In genomic region chr15:89528201-89528850, GRCm38 (mm10) we compare ENCODE assay signal across 22 mouse cellular contexts. TPM values are rescaled to one million over a fixed set of nuclear protein-coding genes. Genes with fewer than 3 reads are reported as not detected.
DNase-seq lines count a peak whose midpoint lies in the region; ATAC-seq and TF ChIP-seq lines count a peak whose summit lies in the region.
"Had no signal": no experiment of that assay in that cellular context is flagged by ENCODE, and none has a peak within 500 bp of the region (broad histone marks: within the 10 kb centered on the region; RNA-seq: fewer than 3 reads in every experiment).

No protein-coding gene starts in this region.

- intact Hi-C loops in heart, postnatal 10 days (cut with DNase I) = loop anchor here (5.0 kb wide), 1 partner anchor 151 kb away; the partner anchor contains the start of genes Odf3b and Tymp

- H3K36me3 ChIP-seq in kidney, adult 2 months (ENCODE audit: control insufficient read depth, insufficient read depth, low read length) = no peaks in the 10 kb centered on the region
- H3K36me3 ChIP-seq in kidney, embryonic 14.5 days (ENCODE audit: control insufficient read depth, insufficient read depth, low read length) = peaks cover 5% of the 10 kb centered on the region; the same call in 1 of the 2 replicates
- no peaks in the 10 kb centered on the region for H3K36me3 ChIP-seq in midbrain, embryonic 11.5 days (ENCODE audit: control insufficient read depth, insufficient read depth, low read length)
- H3K36me3 ChIP-seq in midbrain, embryonic 15.5 days (replicated peaks) = 0 out of 2 replicates have a peak, but pooled peaks cover 6% of the 10 kb centered on the region
- H3K36me3 ChIP-seq: embryonic facial prominence, embryonic 12.5 days; forebrain, embryonic 15.5 days; G1E; heart, embryonic 15.5 days had no signal

- 69% methylated on average over 18 of the region's 18 CpGs for WGBS in kidney, adult 2 months
- 85% methylated on average over 18 of the region's 18 CpGs for WGBS in kidney, embryonic 14.5 days
- WGBS in midbrain, embryonic 11.5 days = 89% methylated on average over 18 of the region's 18 CpGs
- WGBS in midbrain, embryonic 15.5 days = 91% methylated on average over 18 of the region's 18 CpGs

- no peak overlapping the region for H3K9ac ChIP-seq in kidney, embryonic 14.5 days (ENCODE audit: low read depth, low read length)
- H3K9ac ChIP-seq in midbrain, embryonic 11.5 days (ENCODE audit: low read length) = no peak overlapping the region
- H3K9ac ChIP-seq in midbrain, embryonic 15.5 days = no peak overlapping the region
- H3K9ac ChIP-seq: embryonic facial prominence, embryonic 12.5 days; forebrain, embryonic 15.5 days; heart, embryonic 15.5 days; hindbrain, embryonic 13.5 days had no signal

- no peak for ATAC-seq in kidney, embryonic 14.5 days (ENCODE audit: low FRiP score, low TSS enrichment)
- no peak for ATAC-seq in midbrain, embryonic 11.5 days (ENCODE audit: low FRiP score)
- no peak for ATAC-seq in midbrain, embryonic 15.5 days (replicated peaks)
- ATAC-seq: CD4-positive, CD25-positive, alpha-beta regulatory T cell, adult 4 months; forebrain, embryonic 15.5 days; hindbrain, postnatal 0 days had no signal

- H3K27me3 ChIP-seq in kidney, adult 2 months (replicated peaks; ENCODE audit: control insufficient read depth, insufficient read depth, low read length) = no peaks in the 10 kb centered on the region
- H3K27me3 ChIP-seq in kidney, embryonic 14.5 days (ENCODE audit: control insufficient read depth, insufficient read depth, low read length) = peaks cover 22% of the 10 kb centered on the region
- peaks cover 16% of the 10 kb centered on the region for H3K27me3 ChIP-seq in midbrain, embryonic 11.5 days (ENCODE audit: control insufficient read depth, insufficient read depth, low read length)
- peaks cover 4% of the 10 kb centered on the region for H3K27me3 ChIP-seq in midbrain, embryonic 15.5 days (replicated peaks)

- H3K27ac ChIP-seq in kidney, adult 2 months (ENCODE audit: insufficient read depth, low read depth, low read length) = no peak overlapping the region
- no peak overlapping the region for H3K27ac ChIP-seq in kidney, embryonic 14.5 days (ENCODE audit: low read depth, low read length)
- no peak overlapping the region for H3K27ac ChIP-seq in midbrain, embryonic 11.5 days (ENCODE audit: low read depth, low read length)
- H3K27ac ChIP-seq in midbrain, embryonic 15.5 days = no peak overlapping the region
- H3K27ac ChIP-seq: embryonic facial prominence, embryonic 12.5 days; forebrain, embryonic 15.5 days; heart, embryonic 10.5 days; heart, embryonic 15.5 days; hindbrain, embryonic 13.5 days; hindbrain, postnatal 0 days had no signal

- TF ChIP-seq POLR2A in kidney, adult 2 months (IDR thresholded peaks at IDR 0.05; ENCODE audit: low read depth, low read length) = no peak

- H3K4me1 ChIP-seq in kidney, adult 2 months (ENCODE audit: control insufficient read depth, insufficient read depth, low read length) = no peaks in the 10 kb centered on the region
- H3K4me1 ChIP-seq in kidney, embryonic 14.5 days (ENCODE audit: control insufficient read depth, insufficient read depth, low read length) = peaks cover 5% of the 10 kb centered on the region; the same call in 1 of the 2 replicates
- peaks cover 20% of the 10 kb centered on the region for H3K4me1 ChIP-seq in midbrain, embryonic 11.5 days (ENCODE audit: control insufficient read depth, insufficient read depth, low read length)
- H3K4me1 ChIP-seq in midbrain, embryonic 15.5 days = peaks cover 37% of the 10 kb centered on the region

- peak; percentile 33 for DNase-seq in cerebellum, adult 11-12 months
- DNase-seq in cerebellum, postnatal 4 days (ENCODE audit: low spot score in 2 of 2) = no peak
- DNase-seq in heart, adult 11 months = peak; percentile 94
- DNase-seq in heart, postnatal 10 days = no peak
- peak; percentile 27 for DNase-seq in kidney, adult 2 months
- peak; percentile 12 for DNase-seq in midbrain, embryonic 11.5 days (ENCODE audit: low spot score, missing footprints)
- DNase-seq: adrenal gland, adult 8-10 months; adrenal gland, postnatal 36 days; B cell, adult 2 months; gastrocnemius, postnatal 10 days; kidney, adult 11 months had no signal

- H3K4me3 ChIP-seq in kidney, adult 2 months (ENCODE audit: insufficient read depth, low read depth, low read length) = no peak overlapping the region
- no peak overlapping the region for H3K4me3 ChIP-seq in kidney, embryonic 14.5 days (ENCODE audit: low read length)
- no peak overlapping the region for H3K4me3 ChIP-seq in midbrain, embryonic 11.5 days (ENCODE audit: low read depth, low read length)
- H3K4me3 ChIP-seq in midbrain, embryonic 15.5 days = no peak overlapping the region
- H3K4me3 ChIP-seq: embryonic facial prominence, embryonic 12.5 days; forebrain, embryonic 15.5 days; heart, embryonic 10.5 days; heart, embryonic 15.5 days; hindbrain, embryonic 13.5 days had no signal

- H3K4me2 ChIP-seq in kidney, embryonic 14.5 days (replicated peaks; ENCODE audit: low read depth, low read length) = no peak overlapping the region
- H3K4me2 ChIP-seq in midbrain, embryonic 11.5 days = no peak overlapping the region
- H3K4me2 ChIP-seq in midbrain, embryonic 15.5 days = no peak overlapping the region
- H3K4me2 ChIP-seq: embryonic facial prominence, embryonic 12.5 days; forebrain, embryonic 15.5 days; heart, embryonic 15.5 days; hindbrain, embryonic 13.5 days had no signal

- no peak for TF ChIP-seq CTCF in kidney, adult 2 months (conservative IDR thresholded peaks at IDR 0.05; ENCODE audit: insufficient read depth, insufficient read length, low read depth, low read length)

- no peaks in the 10 kb centered on the region for H3K9me3 ChIP-seq in kidney, embryonic 14.5 days (ENCODE audit: control insufficient read depth, low read length)
- H3K9me3 ChIP-seq in midbrain, embryonic 11.5 days (ENCODE audit: control insufficient read depth, low read length) = no peaks in the 10 kb centered on the region
- no peaks in the 10 kb centered on the region for H3K9me3 ChIP-seq in midbrain, embryonic 15.5 days
- H3K9me3 ChIP-seq: embryonic facial prominence, embryonic 12.5 days; forebrain, embryonic 15.5 days; heart, embryonic 10.5 days; heart, embryonic 15.5 days; hindbrain, embryonic 13.5 days had no signal

RNA-seq across cellular contexts. Expression of gene Shank3, which starts 28.9 kb away (rescaled TPM):
- 10 to 100 TPM; 82.6 to 86.1 TPM for total RNA-seq in heart, postnatal 10 days (2021)
- polyA plus RNA-seq in kidney, adult 2 months (2012; rRNA removed) = 18.0 and 19.5 TPM in 2 replicates
- 2.5 and 3.0 TPM in 2 replicates for polyA plus RNA-seq in kidney, embryonic 14.5 days (2014; fragmentation: Nextera tagmentation; extraction: Ambion mirVana)
- 2.2 TPM in 2 replicates for polyA plus RNA-seq in midbrain, embryonic 11.5 days (2014; fragmentation: Nextera tagmentation; extraction: Ambion mirVana)
- polyA plus RNA-seq in midbrain, embryonic 15.5 days (2015; fragmentation: Nextera tagmentation; extraction: Ambion mirVana) = 16.0 and 16.9 TPM in 2 replicates
- polyA plus RNA-seq: CD4-positive, CD25-positive, alpha-beta regulatory T cell, adult 4 months had no signal

RNA-seq across cellular contexts. Expression of gene Acr, which starts 39.8 kb away (rescaled TPM):
- total RNA-seq in heart, postnatal 10 days (2021) = 1 to 10 TPM in 1 of 2 experiments, under 1 TPM in 1; 0.55 to 1.5 TPM
- polyA plus RNA-seq in kidney, adult 2 months (2012; rRNA removed) = 0.58 and 0.74 TPM in 2 replicates
- polyA plus RNA-seq in kidney, embryonic 14.5 days (2014; fragmentation: Nextera tagmentation; extraction: Ambion mirVana) = 0.32 TPM in 1 of 2 replicates, not detected in the other
- polyA plus RNA-seq in midbrain, embryonic 11.5 days (2014; fragmentation: Nextera tagmentation; extraction: Ambion mirVana) = 0.42 and 0.43 TPM in 2 replicates
- 2.4 and 3.2 TPM in 2 replicates for polyA plus RNA-seq in midbrain, embryonic 15.5 days (2015; fragmentation: Nextera tagmentation; extraction: Ambion mirVana)
- total RNA-seq: adrenal gland, postnatal 36 days; G1E; hematopoietic stem cell, adult 5-6 weeks had no signal
- polyA plus RNA-seq: CD4-positive, CD25-positive, alpha-beta regulatory T cell, adult 4 months; G1E had no signal

RNA-seq across cellular contexts. Expression of gene Arsa, which starts 51.1 kb away (rescaled TPM):
- 10 to 100 TPM; 18.1 to 18.4 TPM for total RNA-seq in heart, postnatal 10 days (2021)
- polyA plus RNA-seq in kidney, adult 2 months (2012; rRNA removed) = 26.0 and 30.0 TPM in 2 replicates
- polyA plus RNA-seq in kidney, embryonic 14.5 days (2014; fragmentation: Nextera tagmentation; extraction: Ambion mirVana) = 11.1 and 12.1 TPM in 2 replicates
- polyA plus RNA-seq in midbrain, embryonic 11.5 days (2014; fragmentation: Nextera tagmentation; extraction: Ambion mirVana) = 7.4 and 9.4 TPM in 2 replicates
- 31.9 and 32.3 TPM in 2 replicates for polyA plus RNA-seq in midbrain, embryonic 15.5 days (2015; fragmentation: Nextera tagmentation; extraction: Ambion mirVana)

Comparison
In these comparisons a context has a peak if more than half of its experiments do, and no peak if none do; other contexts are left out.
1. DNase-seq: peak in cerebellum, adult 11-12 months (single experiment), heart, adult 11 months (single experiment), kidney, adult 2 months (single experiment) and midbrain, embryonic 11.5 days (single experiment); none in cerebellum, postnatal 4 days (0 of 2) and heart, postnatal 10 days (0 of 2).